25 mouse cellular contexts compared by ENCODE assay signal in genomic region chr3:59129547-59129946, GRCm38 (mm10). TPM values are rescaled to one million over a fixed set of nuclear protein-coding genes. Genes with fewer than 3 reads are reported as not detected.
DNase-seq lines count a peak whose midpoint lies in the region; ATAC-seq and TF ChIP-seq lines count a peak whose summit lies in the region.
"Had no signal": no experiment of that assay in that cellular context is flagged by ENCODE, and none has a peak within 500 bp of the region (broad histone marks: within the 10 kb centered on the region; RNA-seq: fewer than 3 reads in every experiment).

No protein-coding gene starts in this region.

- peak overlapping the region; percentile 67; the same call in 1 of the 2 replicates for H3K27ac ChIP-seq in gastrocnemius, adult 2 months
- H3K27ac ChIP-seq in lung, embryonic 15.5 days, result no peak overlapping the region
- no peak overlapping the region for H3K27ac ChIP-seq in liver, embryonic 14.5 days
- H3K27ac ChIP-seq in forebrain, embryonic 16.5 days (ENCODE audit: low read length), result no peak overlapping the region
- H3K27ac ChIP-seq: forebrain, embryonic 10.5 days; hindbrain, embryonic 14.5 days; kidney, embryonic 15.5 days; limb, embryonic 13.5 days; midbrain, embryonic 15.5 days; neural tube, embryonic 12.5 days had no signal

- WGBS in lung, embryonic 15.5 days, result 82% methylated on average over 3 of the region's 3 CpGs
- 56% methylated on average over 3 of the region's 3 CpGs for WGBS in liver, embryonic 14.5 days (ENCODE audit: insufficient replicate concordance)
- WGBS in forebrain, embryonic 16.5 days, result 87% methylated on average over 3 of the region's 3 CpGs

- intact Hi-C loops in gastrocnemius, adult 2 months (cut with DNase I), result no loop called here

- H3K4me2 ChIP-seq in lung, embryonic 15.5 days, result peak overlapping the region; percentile 20; the same call in 1 of the 2 replicates
- H3K4me2 ChIP-seq in liver, embryonic 14.5 days (ENCODE audit: low read depth), result peak overlapping the region; percentile 7; the same call in 1 of the 2 replicates
- H3K4me2 ChIP-seq in forebrain, embryonic 16.5 days (ENCODE audit: low read length), result no peak overlapping the region
- H3K4me2 ChIP-seq: hindbrain, embryonic 14.5 days; kidney, embryonic 15.5 days; limb, embryonic 13.5 days; midbrain, embryonic 15.5 days; neural tube, embryonic 12.5 days had no signal

- no peaks in the 10 kb centered on the region for H3K9me3 ChIP-seq in lung, embryonic 15.5 days
- H3K9me3 ChIP-seq in liver, embryonic 14.5 days (ENCODE audit: control insufficient read depth, low read length), result no peaks in the 10 kb centered on the region
- no peaks in the 10 kb centered on the region for H3K9me3 ChIP-seq in forebrain, embryonic 16.5 days (ENCODE audit: control insufficient read depth, low read length)
- H3K9me3 ChIP-seq: forebrain, embryonic 10.5 days; heart, embryonic 15.5 days; kidney, embryonic 15.5 days; limb, embryonic 13.5 days; midbrain, embryonic 15.5 days; neural tube, embryonic 12.5 days had no signal

- H3K4me3 ChIP-seq in gastrocnemius, adult 2 months, result peak overlapping the region; percentile 65
- H3K4me3 ChIP-seq in lung, embryonic 15.5 days, result peak overlapping the region; percentile 7; the same call in 1 of the 2 replicates
- H3K4me3 ChIP-seq in liver, embryonic 14.5 days (ENCODE audit: insufficient read depth in 1 of 2, low read depth in 2 of 2, low read length in 2 of 2), result peak overlapping the region in 1 of 2 experiments; percentile 6; a peak in 1 of 4 replicates
- no peak overlapping the region for H3K4me3 ChIP-seq in forebrain, embryonic 16.5 days (replicated peaks; ENCODE audit: low read length)
- H3K4me3 ChIP-seq: forebrain, embryonic 10.5 days; heart, embryonic 15.5 days; kidney, embryonic 15.5 days; limb, embryonic 13.5 days; midbrain, embryonic 15.5 days; neural tube, embryonic 12.5 days had no signal

- TF ChIP-seq CTCF in gastrocnemius, adult 2 months (IDR thresholded peaks at IDR 0.05), result no peak
- no peak for TF ChIP-seq CTCF in liver, embryonic 14.5 days (IDR thresholded peaks at IDR 0.05; ENCODE audit: low read depth)

- peaks cover 29% of the 10 kb centered on the region for H3K4me1 ChIP-seq in lung, embryonic 15.5 days
- H3K4me1 ChIP-seq in liver, embryonic 14.5 days (replicated peaks; ENCODE audit: control insufficient read depth in 2 of 2, insufficient read depth in 2 of 2, low read length in 1 of 2), result peaks cover 0 to 33% of the 10 kb centered on the region in 2 experiments; a peak in 3 of 4 replicates
- no peaks in the 10 kb centered on the region for H3K4me1 ChIP-seq in forebrain, embryonic 16.5 days (replicated peaks; ENCODE audit: control insufficient read depth, insufficient read depth, low read length)
- H3K4me1 ChIP-seq: forebrain, embryonic 10.5 days; limb, embryonic 13.5 days; midbrain, embryonic 15.5 days; neural tube, embryonic 12.5 days had no signal

- no peaks in the 10 kb centered on the region for H3K36me3 ChIP-seq in lung, embryonic 15.5 days
- no peaks in the 10 kb centered on the region for H3K36me3 ChIP-seq in liver, embryonic 14.5 days (replicated peaks; ENCODE audit: control insufficient read depth, insufficient read depth, low read depth)
- no peaks in the 10 kb centered on the region for H3K36me3 ChIP-seq in forebrain, embryonic 16.5 days (ENCODE audit: control insufficient read depth, insufficient read depth)
- H3K36me3 ChIP-seq: forebrain, embryonic 10.5 days; heart, embryonic 15.5 days; kidney, embryonic 15.5 days; limb, embryonic 13.5 days; midbrain, embryonic 15.5 days; neural tube, embryonic 12.5 days had no signal

- no peak for TF ChIP-seq EP300 in liver, embryonic 14.5 days (IDR thresholded peaks at IDR 0.05; ENCODE audit: low read depth)

- no peak overlapping the region for H3K9ac ChIP-seq in lung, embryonic 15.5 days
- no peak overlapping the region for H3K9ac ChIP-seq in liver, embryonic 14.5 days (replicated peaks)
- no peak overlapping the region for H3K9ac ChIP-seq in forebrain, embryonic 16.5 days (replicated peaks; ENCODE audit: low read depth, low read length)
- H3K9ac ChIP-seq: heart, embryonic 15.5 days; hindbrain, embryonic 14.5 days; kidney, embryonic 15.5 days; limb, embryonic 13.5 days; midbrain, embryonic 15.5 days; neural tube, embryonic 12.5 days had no signal

- H3K27me3 ChIP-seq in lung, embryonic 15.5 days, result no peaks in the 10 kb centered on the region
- H3K27me3 ChIP-seq in liver, embryonic 14.5 days (ENCODE audit: control insufficient read depth, insufficient read depth, low read length), result no peaks in the 10 kb centered on the region
- H3K27me3 ChIP-seq in forebrain, embryonic 16.5 days (replicated peaks; ENCODE audit: control insufficient read depth, insufficient read depth, low read length), result no peaks in the 10 kb centered on the region
- H3K27me3 ChIP-seq: heart, embryonic 15.5 days; kidney, embryonic 15.5 days; limb, embryonic 13.5 days; midbrain, embryonic 15.5 days; neural tube, embryonic 12.5 days had no signal

- no peak for ATAC-seq in lung, embryonic 15.5 days (ENCODE audit: borderline replicate concordance, extremely low read depth, low FRiP score, low TSS enrichment)
- no peak for ATAC-seq in liver, embryonic 14.5 days (ENCODE audit: insufficient read depth)
- no peak for ATAC-seq in forebrain, embryonic 16.5 days
- ATAC-seq: midbrain, embryonic 15.5 days had no signal

- no peak for DNase-seq in gastrocnemius, adult 2 months
- no peak for DNase-seq in gastrocnemius, adult 8-10 months (ENCODE audit: low spot score in 2 of 2)
- DNase-seq in lung, postnatal 36 days, result no peak
- no peak for DNase-seq in liver, embryonic 14.5 days (ENCODE audit: low read depth in 3 of 3, low spot score in 3 of 3)
- DNase-seq in thymus, postnatal 14 days, result no peak
- DNase-seq: adrenal gland, postnatal 25 days; cerebellum, postnatal 14 days; heart, postnatal 4 days; kidney, adult 11 months; kidney, postnatal 4 days; lung, postnatal 10 days; right cerebral cortex, postnatal 14 days; thymus, postnatal 25 days had no signal

RNA-seq across cellular contexts. Expression of gene P2ry14, which starts 23.9 kb away (rescaled TPM):
- 1 to 10 TPM; 1.0 to 1.8 TPM for total RNA-seq in gastrocnemius, adult 2 months (2021)
- 1 to 10 TPM in 3 of 4 experiments, under 1 TPM in 1; 0.90 to 2.7 (median 1.2) TPM for total RNA-seq in gastrocnemius, adult 8-10 months (2022)
- 19.1 and 24.7 TPM in 2 replicates for polyA plus RNA-seq in lung, embryonic 15.5 days (2015; fragmentation: Nextera tagmentation; extraction: Ambion mirVana)
- polyA plus RNA-seq in liver, embryonic 14.5 days (2012; rRNA removed), result 2.5 TPM in 2 replicates
- 3.6 and 4.1 TPM in 2 replicates for polyA plus RNA-seq in liver, embryonic 14.5 days (2014; fragmentation: Nextera tagmentation; extraction: Ambion mirVana)
- 3.9 and 4.3 TPM in 2 replicates for polyA plus RNA-seq in forebrain, embryonic 16.5 days (2015; fragmentation: Nextera tagmentation; extraction: Ambion mirVana)

RNA-seq across cellular contexts. Expression of gene Gpr171, which starts 27.9 kb away (rescaled TPM):
- not detected for total RNA-seq in gastrocnemius, adult 2 months (2021)
- total RNA-seq in gastrocnemius, adult 8-10 months (2022), result under 1 TPM in 1 of 4 experiments, not detected in 3; 0.13 TPM
- 0.92 and 1.3 TPM in 2 replicates for polyA plus RNA-seq in lung, embryonic 15.5 days (2015; fragmentation: Nextera tagmentation; extraction: Ambion mirVana)
- 0.25 and 0.32 TPM in 2 replicates for polyA plus RNA-seq in liver, embryonic 14.5 days (2012; rRNA removed)
- 0.67 and 1.0 TPM in 2 replicates for polyA plus RNA-seq in liver, embryonic 14.5 days (2014; fragmentation: Nextera tagmentation; extraction: Ambion mirVana)
- 0.81 and 1.8 TPM in 2 replicates for polyA plus RNA-seq in forebrain, embryonic 16.5 days (2015; fragmentation: Nextera tagmentation; extraction: Ambion mirVana)
- total RNA-seq: heart, postnatal 4 days; left cerebral cortex, postnatal 14 days had no signal
- polyA plus RNA-seq: brain, embryonic 14.5 days; testis, adult 2 months had no signal
